Mouse (Mus musculus) G1E (cell line): ENCODE data around the gene Rnf185.

Experiments used
- CTCF ChIP-seq: IDR thresholded peaks from 2 replicates; pipeline ENCODE4 v1.5.1; 2012; ENCODE audit warnings: low read depth, low read length, inconsistent platforms, mixed read lengths
- GATA1 ChIP-seq: IDR thresholded peaks from 2 replicates; pipeline ENCODE4 v1.6.1; 2012; ENCODE audit warnings: borderline replicate concordance, low read length, inconsistent platforms, mixed read lengths
- POLR2AphosphoS5 ChIP-seq: IDR thresholded peaks from 2 replicates; pipeline ENCODE4 v1.6.1; 2012; ENCODE audit warnings: low read depth, low read length, inconsistent platforms; ENCODE audit not compliant: insufficient replicate concordance
- TAL1 ChIP-seq: conservative IDR thresholded peaks from 2 replicates; pipeline ENCODE4 v1.6.1; 2012; ENCODE audit warnings: low read depth, low read length, inconsistent platforms, mixed read lengths

DNA sequence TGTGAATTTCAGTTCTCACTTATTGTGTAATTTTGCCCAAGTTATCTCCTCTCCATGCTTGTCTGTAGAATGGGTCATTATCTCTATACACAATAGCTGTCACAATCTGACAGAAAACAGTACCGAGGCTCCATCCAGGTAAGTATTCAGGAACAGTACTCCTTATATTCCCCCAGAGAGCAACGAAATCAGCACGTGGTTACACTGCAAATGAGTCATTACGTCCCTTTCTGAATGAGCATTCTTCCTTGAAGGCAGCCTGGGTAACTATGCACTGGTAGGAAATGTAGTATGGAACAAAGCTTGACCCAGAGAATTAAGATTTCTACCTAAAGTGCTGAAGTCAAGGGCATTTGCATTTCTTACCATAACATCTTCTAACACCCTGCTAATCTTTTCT is 9.5 kb downstream of the Rnf185 start:
- TF ChIP-seq CTCF (no peak), GATA1 (no peak), POLR2AphosphoS5 (no peak), TAL1 (no peak)
